Mouse (Mus musculus): Measurements from ENCODE around the gene Aldh4a1. TPM values are rescaled to one million over a fixed set of nuclear protein-coding genes. Genes with fewer than 3 reads are reported as not detected.

The Aldh4a1 gene
- total and polyA plus RNA-seq, 3 experiments = 79.7 to 120 (median 96.7) TPM

DNA sequence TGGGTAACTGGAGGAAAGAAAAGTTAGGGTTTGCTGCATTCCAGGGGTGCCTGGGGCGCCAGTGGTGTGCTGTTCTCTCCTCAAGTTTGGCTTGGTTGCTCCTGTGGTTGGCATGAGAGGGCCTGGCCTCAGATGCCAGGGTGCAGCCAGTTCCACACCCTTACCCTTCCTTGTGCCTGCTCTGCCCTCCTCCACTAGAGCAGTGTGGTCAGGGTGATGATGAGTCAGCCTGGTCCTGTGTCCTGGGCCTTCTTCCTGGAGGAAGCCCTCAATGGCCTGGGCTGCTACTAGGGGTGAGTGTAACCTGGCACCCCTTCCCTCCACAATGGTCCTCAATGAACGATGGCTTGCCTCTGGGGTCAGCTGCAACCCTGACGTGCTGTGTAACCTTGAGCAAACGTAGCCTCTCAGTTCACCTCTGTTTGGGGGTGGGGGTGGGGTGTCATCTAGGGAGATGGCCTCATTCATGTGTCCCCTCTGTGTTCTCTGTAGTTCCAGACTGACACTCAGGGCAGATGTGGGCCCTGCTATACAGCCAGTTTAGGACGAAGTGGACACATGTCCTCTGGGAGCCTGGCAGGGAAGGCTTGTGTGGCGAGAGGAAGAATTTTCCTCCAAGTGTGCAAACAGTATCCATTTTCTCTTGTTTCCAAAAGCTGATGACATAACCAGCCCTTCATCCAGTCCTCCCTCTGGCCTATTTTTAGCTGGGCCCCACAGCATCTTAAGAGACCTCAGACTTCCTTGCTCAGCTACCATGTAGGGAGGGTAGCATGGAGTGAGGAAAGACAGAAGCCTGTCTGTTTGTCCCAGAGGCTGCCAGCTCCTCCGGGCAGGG lies 20.9 kb upstream of the Aldh4a1 start:
- Histone ChIP-seq H3K27me3 (ENCODE audit: control insufficient read depth, insufficient read depth, low read length) (no peaks in the 10 kb centered on the region), H3K4me3 (no peak overlapping the region), H3K27ac (peak overlapping the region; percentile 84), H3K79me2 (replicated peaks; ENCODE audit: control insufficient read depth, insufficient read depth, low read length) (no peaks in the 10 kb centered on the region), H3K4me1 (ENCODE audit: control insufficient read depth, insufficient read depth, low read length) (peaks cover 32% of the 10 kb centered on the region), H3K9ac (ENCODE audit: low read depth, low read length) (peak overlapping the region; percentile 24; the same call in 1 of the 2 replicates), H3K36me3 (ENCODE audit: control insufficient read depth, insufficient read depth, low read length) (no peaks in the 10 kb centered on the region)
- WGBS = 29% methylated on average over 7 of the region's 7 CpGs
- TF ChIP-seq CTCF (IDR thresholded peaks at IDR 0.05) = no peak
- TF ChIP-seq POLR2A (IDR thresholded peaks at IDR 0.05; ENCODE audit: insufficient read depth, low read depth, low read length) = no peak
- TF ChIP-seq EP300 (IDR thresholded peaks at IDR 0.05; ENCODE audit: insufficient read depth, low read depth, low read length) = no peak
- peak in 1 of 2 experiments; percentile 39 for DNase-seq
- intact Hi-C loops (cut with DNase I) = no loop called here

DNA sequence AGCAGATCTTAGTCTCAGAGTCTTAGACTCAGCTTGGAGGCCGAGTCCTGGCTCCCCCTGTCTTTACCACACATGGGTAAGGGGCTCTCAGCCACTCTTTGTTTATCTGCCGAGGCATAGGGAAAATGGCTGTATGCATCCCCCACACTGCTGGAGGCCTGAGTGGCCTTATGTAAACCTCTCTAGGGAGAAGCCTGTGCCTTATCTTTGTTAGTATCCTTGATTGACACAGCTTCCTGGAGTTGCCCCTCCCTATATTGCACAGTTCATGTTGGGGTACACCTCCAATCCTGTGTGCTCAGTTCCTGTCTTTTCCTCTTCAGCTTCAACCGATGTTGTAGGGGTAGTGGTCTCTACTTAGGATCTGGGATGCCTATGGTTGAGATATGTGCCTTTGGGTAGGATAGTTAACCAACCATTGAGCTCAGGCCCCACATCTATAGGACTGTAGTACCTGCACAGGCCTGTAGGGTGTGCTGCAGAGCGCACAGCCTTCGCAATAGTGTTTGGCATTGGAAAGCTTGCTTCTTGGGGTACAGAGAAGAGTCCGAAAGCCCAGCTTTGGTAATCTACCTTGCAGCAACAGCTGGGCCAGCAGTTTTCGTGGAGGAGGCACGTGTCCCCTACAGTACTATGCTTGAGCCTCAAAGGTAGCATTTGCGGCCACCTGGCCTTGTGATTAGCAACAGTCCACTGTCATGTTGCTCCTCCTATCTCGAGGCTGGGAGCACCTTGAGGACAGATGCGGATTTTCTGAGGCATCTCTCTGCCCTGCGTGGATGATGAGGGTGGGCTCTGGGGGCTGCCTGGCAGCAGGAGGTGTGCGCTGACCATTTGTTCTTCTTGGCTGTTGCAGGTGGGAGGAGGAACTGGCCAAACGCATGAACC lies 20.1 kb upstream of the Aldh4a1 start, which contains the start of gene Gm21969:
Gene Gm21969, plus strand, starts transcription at position 830 of the 888 bp plus-strand sequence.
- H3K27me3 ChIP-seq (ENCODE audit: control insufficient read depth, insufficient read depth, low read length) = no peaks in the 10 kb centered on the region
- H3K9ac ChIP-seq (ENCODE audit: low read depth, low read length) = no peak within 1 kb of the TSS
- no peaks in the 10 kb centered on the region for H3K36me3 ChIP-seq (ENCODE audit: control insufficient read depth, insufficient read depth, low read length)
- H3K4me3 ChIP-seq = no peak within 1 kb of the TSS
- no peak for TF ChIP-seq POLR2A (IDR thresholded peaks at IDR 0.05; ENCODE audit: insufficient read depth, low read depth, low read length)
- 0 out of 2 replicates have a peak, but pooled peaks have one; percentile 13 for TF ChIP-seq EP300 (IDR thresholded peaks at IDR 0.05; ENCODE audit: insufficient read depth, low read depth, low read length)
- TF ChIP-seq CTCF (IDR thresholded peaks at IDR 0.05) = no peak; the same call in 1 of the 2 replicates
- H3K27ac ChIP-seq = peak within 1 kb of the TSS; percentile 84
- intact Hi-C loops (cut with DNase I) = no loop called here
- peak; percentile 60 to 76 for DNase-seq
- H3K79me2 ChIP-seq (replicated peaks; ENCODE audit: control insufficient read depth, insufficient read depth, low read length) = no peaks in the 10 kb centered on the region
- 49% methylated on average over 14 of the region's 14 CpGs for WGBS
- peaks cover 27% of the 10 kb centered on the region for H3K4me1 ChIP-seq (ENCODE audit: control insufficient read depth, insufficient read depth, low read length)

DNA sequence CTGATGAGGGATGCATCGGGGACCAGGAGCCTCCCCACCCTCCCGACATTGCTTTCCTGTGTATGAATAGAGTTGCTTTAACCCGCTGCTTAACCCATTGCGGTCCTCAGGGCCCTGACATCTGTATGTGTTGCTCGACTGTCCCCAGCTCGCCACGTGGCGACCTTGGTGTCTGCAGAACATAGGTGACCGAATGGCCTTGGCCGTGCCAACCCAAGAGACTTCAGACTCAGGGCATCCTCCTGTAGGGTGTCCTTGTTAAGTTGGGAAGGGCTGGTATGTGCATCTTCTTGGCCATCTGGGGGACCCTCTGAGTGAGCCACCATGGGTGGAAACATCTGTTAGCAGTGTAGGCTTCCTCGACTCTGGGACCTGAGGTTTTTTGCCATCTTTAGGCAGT lies 17.4 kb upstream of the Aldh4a1 start:
- TF ChIP-seq POLR2A (IDR thresholded peaks at IDR 0.05; ENCODE audit: insufficient read depth, low read depth, low read length) = no peak
- no peak for TF ChIP-seq CTCF (IDR thresholded peaks at IDR 0.05)
- TF ChIP-seq EP300 (IDR thresholded peaks at IDR 0.05; ENCODE audit: insufficient read depth, low read depth, low read length) = no peak
- no peaks in the 10 kb centered on the region for H3K79me2 ChIP-seq (replicated peaks; ENCODE audit: control insufficient read depth, insufficient read depth, low read length)
- DNase-seq = no peak
- no peak overlapping the region for H3K9ac ChIP-seq (ENCODE audit: low read depth, low read length)
- no peaks in the 10 kb centered on the region for H3K36me3 ChIP-seq (ENCODE audit: control insufficient read depth, insufficient read depth, low read length)
- WGBS = 82% methylated on average over 11 of the region's 11 CpGs
- H3K27ac ChIP-seq = no peak overlapping the region
- no peaks in the 10 kb centered on the region for H3K27me3 ChIP-seq (ENCODE audit: control insufficient read depth, insufficient read depth, low read length)
- intact Hi-C loops (cut with DNase I) = no loop called here
- peaks cover 18% of the 10 kb centered on the region for H3K4me1 ChIP-seq (ENCODE audit: control insufficient read depth, insufficient read depth, low read length)
- H3K4me3 ChIP-seq = no peak overlapping the region

DNA sequence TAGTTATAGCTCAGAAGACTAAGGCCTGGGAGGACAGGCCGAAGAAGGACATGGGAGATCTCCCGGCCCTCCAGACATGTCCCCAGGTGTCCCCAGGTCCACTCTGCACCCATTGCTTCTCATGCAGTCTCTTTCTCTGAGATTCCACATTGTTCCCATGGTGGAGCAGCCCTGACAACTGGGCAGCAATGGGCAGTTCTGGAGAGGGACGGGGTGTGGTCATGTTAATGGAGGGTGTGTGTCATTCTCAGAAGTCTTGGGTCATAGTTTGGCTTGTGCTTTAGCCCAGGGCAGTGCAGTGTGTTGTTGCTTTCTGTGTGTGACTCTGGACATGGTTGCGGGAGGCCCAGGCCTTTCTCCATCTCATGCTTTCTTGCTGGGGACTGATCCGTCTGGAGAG lies 15.9 kb upstream of the Aldh4a1 start:
- DNase-seq = no peak
- H3K4me3 ChIP-seq = no peak overlapping the region
- 92% methylated on average over 5 of the region's 5 CpGs for WGBS
- no peak overlapping the region for H3K27ac ChIP-seq
- H3K9ac ChIP-seq (ENCODE audit: low read depth, low read length) = no peak overlapping the region
- peaks cover 13% of the 10 kb centered on the region for H3K4me1 ChIP-seq (ENCODE audit: control insufficient read depth, insufficient read depth, low read length)
- no peaks in the 10 kb centered on the region for H3K79me2 ChIP-seq (replicated peaks; ENCODE audit: control insufficient read depth, insufficient read depth, low read length)
- intact Hi-C loops (cut with DNase I) = no loop called here
- no peaks in the 10 kb centered on the region for H3K27me3 ChIP-seq (ENCODE audit: control insufficient read depth, insufficient read depth, low read length)
- no peak for TF ChIP-seq EP300 (IDR thresholded peaks at IDR 0.05; ENCODE audit: insufficient read depth, low read depth, low read length)
- no peaks in the 10 kb centered on the region for H3K36me3 ChIP-seq (ENCODE audit: control insufficient read depth, insufficient read depth, low read length)

DNA sequence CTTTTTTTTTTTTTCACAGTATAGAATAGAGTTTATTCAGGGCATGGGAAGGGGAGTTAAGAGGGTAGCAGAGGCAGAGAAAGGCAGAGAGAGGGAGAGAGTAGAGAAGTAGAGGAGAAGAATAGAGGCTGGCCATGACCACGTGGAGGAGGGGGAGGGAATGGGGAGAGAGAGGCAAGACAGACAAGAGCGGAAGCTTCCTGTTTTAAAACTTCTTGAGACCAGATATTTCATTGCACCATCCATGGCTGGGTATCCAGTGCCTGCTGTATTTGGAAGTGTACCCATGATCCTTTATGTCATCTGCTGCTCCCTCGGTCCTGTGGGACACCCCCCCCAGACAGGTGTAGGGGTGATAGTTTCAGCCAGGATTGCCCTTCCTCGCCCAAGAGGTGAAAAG lies 13.7 kb upstream of the Aldh4a1 start:
- Histone ChIP-seq H3K27me3 (ENCODE audit: control insufficient read depth, insufficient read depth, low read length) (no peaks in the 10 kb centered on the region), H3K27ac (no peak overlapping the region), H3K36me3 (ENCODE audit: control insufficient read depth, insufficient read depth, low read length) (no peaks in the 10 kb centered on the region), H3K4me1 (ENCODE audit: control insufficient read depth, insufficient read depth, low read length) (peaks cover 1% of the 10 kb centered on the region; the same call in 1 of the 2 replicates), H3K9ac (ENCODE audit: low read depth, low read length) (no peak overlapping the region), H3K79me2 (replicated peaks; ENCODE audit: control insufficient read depth, insufficient read depth, low read length) (no peaks in the 10 kb centered on the region), H3K4me3 (no peak overlapping the region)
- DNase-seq = no peak
- intact Hi-C loops (cut with DNase I) = no loop called here
- no peak for TF ChIP-seq CTCF (IDR thresholded peaks at IDR 0.05)
- no peak for TF ChIP-seq POLR2A (IDR thresholded peaks at IDR 0.05; ENCODE audit: insufficient read depth, low read depth, low read length)
- no peak for TF ChIP-seq EP300 (IDR thresholded peaks at IDR 0.05; ENCODE audit: insufficient read depth, low read depth, low read length)
- 62% methylated on average over 4 of the region's 4 CpGs for WGBS
